Mouse (Mus musculus): ENCODE data around the gene Cytip.

DNA sequence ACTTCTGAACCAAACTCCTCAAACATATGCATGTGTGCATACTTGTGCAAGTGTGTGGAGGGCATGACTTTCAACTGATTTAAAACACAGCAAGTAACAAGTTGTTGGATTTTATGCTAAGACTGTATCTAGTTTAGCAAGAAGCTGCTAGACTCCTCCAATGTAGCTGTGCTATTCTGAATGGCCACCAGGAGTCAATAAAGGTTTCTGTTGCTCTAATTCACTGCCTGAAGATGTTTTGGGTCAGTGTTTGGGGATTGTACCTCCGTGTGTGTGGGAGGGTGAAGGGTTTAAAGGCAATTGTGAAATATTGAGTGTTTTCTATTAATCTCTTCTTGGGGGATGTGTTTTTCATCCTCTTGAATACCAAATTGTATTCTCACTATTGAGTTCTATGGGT, 6.4 kb downstream of the Cytip start:
- TF ChIP-seq RAD21 (IDR thresholded peaks at IDR 0.05; ENCODE audit: low read depth, low read length), result no peak
- no peak for TF ChIP-seq EP300 (IDR thresholded peaks at IDR 0.05; ENCODE audit: low read depth in 1 of 2, low read length in 2 of 2)
- TF ChIP-seq MYC (IDR thresholded peaks at IDR 0.05; ENCODE audit: low read depth, low read length), result no peak
- TF ChIP-seq MAX (IDR thresholded peaks at IDR 0.05; ENCODE audit: low read length), result no peak
